Mouse (Mus musculus): ENCODE results near the gene Bfsp2.

GRCm38 (mm10) chr9:103376346-103377320 is 103.6 kb downstream of the Bfsp2 start:
- TF ChIP-seq ZNF384 (IDR thresholded peaks at IDR 0.05; ENCODE audit: low read depth, low read length): no peak
- TF ChIP-seq MAFK (IDR thresholded peaks at IDR 0.05; ENCODE audit: insufficient read depth, low read depth, low read length): no peak
- no peak for TF ChIP-seq CHD2 (IDR thresholded peaks at IDR 0.05; ENCODE audit: low read depth, low read length)
- TF ChIP-seq HCFC1 (IDR thresholded peaks at IDR 0.05; ENCODE audit: borderline replicate concordance, insufficient read depth, low read length): no peak

Measured in ES-E14 (cell line).